Mouse (Mus musculus) embryo, embryonic 11.5 days (tissue): ENCODE results near the gene Npas2.

Experiments used
- DNase-seq: peaks from one replicate; pipeline ENCODE4 v3.0.0-alpha.2; 2012; ENCODE audit warnings: low read depth, low spot score

The Npas2 gene

DNA sequence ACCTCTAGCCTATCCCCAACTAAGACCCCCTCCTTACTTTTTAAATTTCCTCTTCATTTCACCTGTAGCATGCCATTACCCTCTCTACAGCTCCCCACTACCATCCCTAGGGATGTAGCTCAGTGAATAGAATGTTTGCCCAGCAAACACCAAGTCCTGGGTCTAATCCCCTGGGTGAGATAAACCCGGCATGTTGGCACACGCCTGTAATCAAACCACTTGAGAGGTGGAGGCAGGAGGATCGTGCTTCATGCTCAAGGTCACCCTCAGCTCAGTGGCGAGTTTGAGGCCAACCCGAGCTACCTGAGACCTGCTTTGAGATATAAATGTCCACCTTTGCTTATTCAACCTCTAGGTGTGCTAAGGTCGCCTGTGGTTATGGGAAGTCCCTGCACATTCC, 19.5 kb downstream of the Npas2 start:
- no peak for DNase-seq

DNA sequence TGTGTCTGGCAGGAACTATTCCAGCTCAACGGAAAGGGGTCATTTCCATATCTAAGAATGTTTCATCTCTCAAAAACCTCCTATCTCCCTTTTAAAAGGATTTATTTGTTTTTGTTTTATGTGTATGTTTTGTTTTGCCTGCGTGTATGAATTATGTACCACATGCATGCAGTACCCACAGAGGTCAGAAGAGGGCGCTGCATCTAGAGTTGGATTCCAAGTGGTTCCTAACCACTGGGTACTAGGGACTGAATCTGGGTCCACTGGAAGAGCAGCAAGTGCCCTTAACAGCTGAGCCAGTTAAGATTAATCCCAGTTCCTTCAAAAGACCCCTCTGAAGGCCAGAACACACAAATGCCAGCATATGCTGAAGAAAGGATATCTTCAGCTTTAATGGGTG, 24.1 kb downstream of the Npas2 start:
- DNase-seq: no peak

DNA sequence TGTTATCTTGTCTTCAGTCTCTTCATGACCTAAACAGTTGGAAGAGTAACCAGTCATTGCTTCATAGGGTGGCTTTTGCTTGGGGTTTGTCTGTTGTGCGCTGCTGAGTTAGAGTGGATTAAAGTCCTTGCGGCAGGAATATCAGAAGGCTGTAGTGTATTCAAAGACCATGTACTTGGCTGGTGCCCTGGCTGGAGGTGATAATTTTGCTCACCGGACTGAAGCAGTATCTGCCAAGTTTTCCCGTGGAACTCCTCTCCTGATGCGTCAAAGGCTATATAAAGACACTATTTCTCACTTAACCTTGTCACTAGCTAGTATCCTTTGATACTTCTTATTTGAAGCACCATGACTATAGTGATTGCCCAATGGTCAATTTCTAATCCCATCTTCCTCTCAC, 34.9 kb downstream of the Npas2 start:
- DNase-seq: no peak

DNA sequence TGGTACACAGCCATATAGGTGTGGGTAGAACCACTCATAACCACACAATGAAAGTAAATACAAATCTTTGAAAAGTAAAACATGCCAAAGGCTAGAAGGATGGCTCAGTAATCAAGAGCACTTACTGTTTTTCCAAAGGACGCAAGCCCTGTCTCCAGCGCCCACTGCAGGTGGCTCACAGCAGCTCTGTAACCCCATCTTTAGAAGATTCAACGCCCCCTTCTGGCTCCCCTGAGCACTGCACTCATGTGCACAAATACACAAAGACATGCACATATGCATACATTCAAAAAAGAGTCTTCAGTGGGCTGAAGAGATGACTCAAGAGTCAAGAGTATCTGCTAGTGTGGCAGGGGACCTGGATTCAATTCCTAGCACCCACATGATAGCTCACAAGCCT, 36.5 kb downstream of the Npas2 start:
- no peak for DNase-seq

DNA sequence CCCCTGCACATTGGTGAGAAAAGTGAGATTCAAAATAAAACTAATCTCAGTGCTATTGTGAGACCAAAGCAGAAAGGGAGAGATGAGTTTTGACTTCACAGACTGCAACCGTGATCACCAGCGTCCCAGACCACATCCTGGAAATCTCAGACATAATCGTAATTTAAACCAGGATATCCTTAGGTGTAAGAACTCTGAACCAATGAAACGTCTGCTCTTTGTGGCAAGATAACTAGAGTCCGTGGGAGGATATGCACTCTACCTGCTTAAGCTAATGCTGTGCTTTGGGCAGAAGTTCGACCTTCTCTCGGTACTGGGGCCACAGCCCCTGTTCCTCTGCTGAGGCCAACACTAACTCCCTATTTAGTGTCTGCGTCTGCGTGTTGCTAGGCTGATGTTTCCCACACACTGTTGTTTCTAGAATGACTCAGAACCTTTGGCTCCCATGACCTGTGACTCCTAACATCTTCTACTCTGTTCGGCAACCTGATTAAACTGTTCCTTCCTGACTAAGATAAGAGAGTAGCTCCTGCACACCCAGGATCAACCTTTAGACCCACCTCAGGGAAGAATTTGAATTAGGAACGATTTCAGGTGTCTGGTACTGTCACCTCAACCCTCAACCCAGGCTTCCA, 41.4 kb downstream of the Npas2 start:
- DNase-seq: no peak

DNA sequence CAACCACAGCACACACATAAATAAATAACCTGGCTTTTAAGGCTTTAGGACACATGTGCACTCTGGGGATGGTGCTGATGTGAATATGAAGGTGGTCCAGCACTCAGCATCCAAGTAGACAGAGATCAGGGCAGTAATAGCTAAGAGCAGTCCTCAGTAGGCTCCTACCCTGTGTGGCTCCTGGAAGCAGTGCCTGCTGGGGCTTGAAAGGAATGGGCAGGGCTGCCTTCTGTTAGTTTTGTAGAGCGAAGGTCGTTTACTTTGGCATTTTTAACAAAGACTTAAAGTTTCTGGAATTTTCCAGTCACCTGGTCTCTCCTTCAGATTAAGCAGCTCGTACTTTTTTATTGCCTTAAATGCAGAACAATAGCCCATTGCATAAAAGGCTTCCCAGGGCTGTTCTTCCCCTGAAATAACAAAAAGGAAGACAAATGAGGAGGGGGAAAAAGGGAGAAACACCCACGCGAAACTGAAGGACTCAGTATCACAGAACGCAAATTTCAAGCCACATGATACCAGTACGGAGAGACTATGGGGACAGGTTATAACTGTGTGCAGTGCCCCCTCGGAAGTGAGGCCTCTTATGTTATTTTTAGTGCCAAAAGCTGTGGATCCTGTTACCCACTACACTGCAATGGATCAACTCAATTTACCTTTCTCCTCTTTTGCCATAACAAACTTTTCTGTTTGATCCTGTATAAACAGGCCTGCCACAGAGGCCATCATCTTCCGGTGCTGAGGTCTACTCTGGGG, 44.1 kb downstream of the Npas2 start:
- DNase-seq: no peak

DNA sequence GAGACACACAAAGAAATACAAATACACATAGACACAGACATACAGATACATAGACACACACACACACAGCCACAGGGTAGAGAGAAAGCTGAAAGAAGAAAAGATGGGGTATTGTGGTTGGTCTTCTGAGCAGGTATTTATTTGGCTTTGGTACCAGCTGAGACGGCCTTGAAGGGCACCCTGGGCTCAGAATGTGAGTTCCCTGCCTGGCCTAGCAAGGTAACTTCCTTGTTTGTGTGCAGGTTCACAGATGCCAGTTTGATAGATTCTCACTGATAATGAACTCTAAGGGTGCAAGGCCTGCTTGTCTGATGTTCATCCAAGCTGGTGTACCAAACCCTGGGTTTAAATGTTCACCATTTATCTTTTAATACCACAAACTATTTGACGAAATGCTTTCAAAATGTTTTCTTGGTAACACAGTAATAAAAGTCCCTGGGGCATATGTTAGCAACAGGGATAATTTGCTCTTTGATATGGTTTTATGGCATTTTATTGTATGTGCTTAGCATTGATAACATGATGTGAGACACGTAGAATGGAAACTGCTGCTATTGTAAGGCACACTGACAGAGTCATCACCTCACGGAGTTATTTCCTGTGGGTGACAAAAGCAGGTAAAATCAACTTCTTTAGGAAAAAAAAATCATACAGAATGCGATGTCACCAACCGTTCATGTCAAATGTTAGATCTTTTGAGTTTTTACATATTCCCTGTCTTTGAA, 47.5 kb downstream of the Npas2 start:
- DNase-seq: no peak

DNA sequence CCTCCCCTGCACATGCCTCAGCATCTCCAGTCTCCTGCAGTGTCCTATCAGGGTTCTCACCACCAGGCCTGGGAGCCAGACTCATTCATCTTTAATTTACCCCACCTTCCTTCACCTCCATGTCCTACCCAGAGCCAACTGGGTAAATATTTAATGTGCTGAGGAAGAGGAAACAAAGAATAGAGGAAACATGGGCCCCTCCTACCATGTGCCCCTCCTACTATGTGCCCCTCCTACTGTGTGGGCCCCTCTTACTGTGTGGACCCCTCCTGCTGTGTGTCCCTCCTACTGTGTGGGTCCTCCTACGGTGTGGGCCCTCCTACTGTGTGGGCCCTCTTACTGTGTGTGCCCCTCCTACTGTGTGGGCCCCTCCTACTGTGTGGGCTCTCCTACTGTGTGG, 51.2 kb downstream of the Npas2 start:
- DNase-seq: no peak

DNA sequence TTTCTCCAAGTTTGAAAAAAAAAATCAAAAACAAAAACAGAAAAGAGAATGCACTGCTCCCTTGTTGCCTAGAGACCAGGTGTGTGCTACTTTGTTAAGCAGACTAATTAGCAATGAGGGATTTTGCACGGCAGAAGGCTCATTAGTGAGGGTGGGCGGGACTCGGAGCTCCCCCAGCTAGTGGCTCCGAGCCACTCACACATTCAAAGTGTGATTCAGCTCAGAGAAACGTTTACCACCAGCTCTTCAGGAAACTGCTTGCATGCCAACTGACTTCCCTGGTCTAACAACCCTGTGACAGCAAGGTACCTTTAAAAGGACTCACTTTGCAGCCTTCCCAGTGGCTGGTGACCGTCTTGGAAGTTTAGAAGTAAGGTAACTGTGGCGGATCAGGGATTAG, 58.1 kb downstream of the Npas2 start:
- DNase-seq: no peak

DNA sequence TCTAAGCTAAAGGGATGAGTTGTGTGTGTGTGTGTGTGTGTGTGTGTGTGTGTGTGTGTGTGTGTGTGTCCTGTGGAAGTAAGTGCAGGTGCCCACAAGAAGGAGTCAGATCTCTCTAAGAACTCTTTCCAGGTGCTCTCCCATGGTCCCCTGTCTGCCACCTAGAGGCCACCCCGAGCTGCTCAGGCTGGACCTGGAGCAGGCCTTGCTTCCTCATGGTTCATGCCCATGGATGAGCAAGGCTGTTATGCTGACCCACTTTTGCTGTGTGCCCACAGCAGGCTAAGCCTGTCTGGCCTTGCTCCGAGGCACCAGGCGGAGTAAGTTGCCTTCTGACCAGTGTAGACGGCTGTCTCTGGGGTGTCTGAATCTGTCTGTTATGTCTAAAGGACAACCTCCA, 60.2 kb downstream of the Npas2 start:
- no peak for DNase-seq

DNA sequence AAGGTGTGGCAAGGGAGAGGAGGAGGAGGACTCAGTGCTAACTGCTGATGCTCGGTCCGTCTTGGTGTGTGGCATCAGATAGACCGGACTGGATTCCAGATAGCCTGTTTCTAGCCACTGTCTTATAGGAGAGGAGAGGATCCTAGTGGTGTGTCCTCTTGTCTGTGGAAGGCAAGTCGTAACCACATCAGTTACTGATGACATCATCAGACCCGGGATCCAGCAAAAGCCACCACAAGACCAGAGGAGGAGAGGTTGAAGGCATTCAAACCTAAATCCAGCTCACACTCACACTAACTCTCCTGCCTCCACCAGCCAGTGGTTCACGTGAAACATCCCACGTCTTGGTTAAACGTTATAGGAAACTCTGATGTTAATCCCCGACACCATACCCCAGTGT, 62.5 kb downstream of the Npas2 start:
- DNase-seq: no peak

DNA sequence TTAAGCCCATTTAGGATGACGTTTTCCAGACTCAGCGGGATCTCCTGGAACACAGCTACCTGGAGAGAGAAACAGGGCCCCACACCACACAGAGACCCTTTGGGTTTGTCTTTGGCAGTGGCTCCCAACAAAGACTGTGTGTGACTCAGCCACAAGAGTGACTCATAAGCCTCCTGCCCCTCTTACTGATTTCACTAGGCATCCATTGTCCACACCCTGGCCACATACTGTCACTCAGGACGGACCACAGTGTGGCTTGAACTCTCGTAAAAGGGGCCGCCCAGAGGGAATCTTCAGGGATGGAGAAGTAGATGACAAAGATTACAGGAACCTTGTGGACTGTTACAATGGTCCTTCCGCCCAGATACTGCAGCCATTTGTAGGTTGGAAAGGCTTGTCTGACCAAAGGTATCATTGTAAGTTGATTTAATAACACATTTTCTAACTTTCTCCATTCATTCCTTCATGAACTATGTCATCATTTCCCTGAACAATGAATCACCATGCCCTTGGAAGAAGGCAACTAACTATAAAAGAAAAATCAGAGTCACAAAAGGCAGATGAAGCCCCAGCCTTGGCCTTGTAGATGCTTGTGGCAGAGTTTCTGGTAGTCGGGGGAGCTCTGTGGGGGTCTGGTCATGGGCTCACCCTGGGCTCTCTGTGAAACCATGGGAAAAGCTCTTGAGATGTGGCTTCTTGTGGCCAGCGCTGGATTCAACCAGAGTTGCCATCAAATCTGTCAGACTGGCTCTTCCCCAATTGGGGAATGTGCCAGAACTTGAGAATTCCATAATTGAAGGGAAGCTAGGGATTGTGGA, 63.2 kb downstream of the Npas2 start:
- DNase-seq: no peak

DNA sequence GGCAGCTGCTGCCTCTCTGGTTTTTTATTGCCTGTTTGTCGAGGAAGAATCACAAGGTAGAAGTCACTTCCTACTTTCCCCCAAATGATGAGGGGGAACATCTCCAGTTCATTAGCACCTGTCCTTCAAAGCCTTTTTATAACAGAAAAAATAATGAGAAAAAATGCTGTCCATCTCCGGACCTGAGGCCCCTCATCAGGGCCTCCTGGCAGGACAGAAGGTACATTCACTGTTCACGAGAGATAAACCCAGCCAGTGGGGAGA, 63.7 kb downstream of the Npas2 start:
- DNase-seq: no peak

DNA sequence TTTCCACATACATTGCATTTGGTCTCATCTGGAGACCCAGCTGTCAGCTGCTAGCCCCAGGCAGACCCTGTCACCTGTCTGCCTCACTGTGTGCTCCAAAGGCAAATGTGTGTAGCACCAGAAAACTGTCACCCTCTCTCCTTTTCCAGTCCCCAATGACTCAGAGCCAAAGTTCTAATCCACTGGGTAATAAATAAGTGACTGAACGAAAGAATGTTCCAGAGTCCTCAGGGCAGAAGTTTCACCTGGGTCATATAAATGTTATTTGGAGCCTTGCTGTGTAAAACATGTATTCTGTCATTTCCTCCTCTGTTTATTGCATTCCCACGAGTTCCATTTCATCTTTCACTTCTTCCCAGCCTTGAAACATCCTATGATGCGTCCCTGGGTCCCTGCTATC, 66.1 kb downstream of the Npas2 start:
- no peak for DNase-seq

DNA sequence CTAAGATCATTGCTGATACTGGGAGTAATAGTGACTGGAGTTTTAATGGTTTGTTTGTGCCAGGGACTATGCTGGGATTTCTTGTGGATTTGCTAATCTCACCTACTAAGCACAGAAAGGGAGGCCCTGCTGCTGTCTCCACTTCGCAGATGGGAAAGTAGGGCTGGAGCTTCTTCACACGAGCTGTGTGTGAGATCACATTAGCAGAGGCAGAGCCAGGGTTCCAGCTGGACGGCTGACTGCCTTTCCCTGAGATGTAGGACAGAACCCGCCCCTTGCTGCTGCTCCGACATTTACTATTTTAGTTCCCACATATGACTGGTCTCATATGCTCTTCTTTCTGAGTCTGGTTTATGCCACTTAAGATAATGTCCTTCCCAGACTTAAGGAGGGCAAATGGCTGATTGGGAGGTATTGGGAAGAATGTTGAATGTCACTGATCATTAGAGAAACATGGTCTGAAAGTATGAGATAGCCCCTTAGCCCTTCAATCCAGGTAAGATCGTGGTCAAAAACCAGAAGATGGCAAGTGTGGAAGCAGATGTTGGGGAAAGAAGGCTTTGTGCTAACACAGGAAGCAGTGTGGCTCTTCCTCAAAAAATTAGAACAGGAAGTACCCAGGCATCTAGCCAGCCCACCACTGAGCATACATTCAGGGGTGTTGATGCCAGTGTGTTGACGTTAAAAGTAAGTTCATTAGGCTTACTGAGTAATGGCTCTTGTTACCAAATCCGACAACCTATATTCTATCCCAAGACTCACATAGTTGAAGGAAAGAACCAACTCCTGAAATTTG, 66.8 kb downstream of the Npas2 start:
- DNase-seq: no peak

DNA sequence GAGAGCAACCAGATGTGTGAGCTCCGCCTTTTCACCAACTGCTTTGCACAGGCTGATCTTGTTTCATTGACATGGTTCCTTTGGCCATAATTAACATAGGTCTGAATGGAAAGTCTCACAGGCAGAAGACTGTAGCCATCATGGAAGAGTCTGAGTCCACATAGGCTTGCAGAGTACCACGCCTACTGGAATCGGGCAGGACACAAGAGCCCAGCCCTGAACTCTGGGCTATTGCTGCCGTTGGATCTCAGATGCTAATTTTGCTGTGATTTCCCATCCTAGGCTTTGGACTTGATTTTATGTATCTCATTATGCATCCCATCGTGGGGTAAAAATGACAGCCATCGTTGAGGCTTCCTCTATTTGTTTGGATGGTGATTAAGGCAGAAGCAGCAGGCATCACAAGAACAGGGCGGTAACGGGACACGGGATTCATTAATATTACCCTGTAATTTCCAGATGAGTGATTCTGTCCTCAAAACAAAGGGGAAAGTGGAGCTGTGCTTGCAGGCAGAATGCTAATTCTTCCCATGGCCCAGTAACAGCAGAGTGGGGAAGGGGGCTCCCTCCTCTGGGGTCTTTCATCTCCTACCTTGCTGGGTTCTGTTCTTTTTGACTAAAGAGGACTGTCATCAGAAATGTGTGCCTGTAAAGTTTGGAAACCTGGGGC, 73.4 kb downstream of the Npas2 start:
- no peak for DNase-seq

DNA sequence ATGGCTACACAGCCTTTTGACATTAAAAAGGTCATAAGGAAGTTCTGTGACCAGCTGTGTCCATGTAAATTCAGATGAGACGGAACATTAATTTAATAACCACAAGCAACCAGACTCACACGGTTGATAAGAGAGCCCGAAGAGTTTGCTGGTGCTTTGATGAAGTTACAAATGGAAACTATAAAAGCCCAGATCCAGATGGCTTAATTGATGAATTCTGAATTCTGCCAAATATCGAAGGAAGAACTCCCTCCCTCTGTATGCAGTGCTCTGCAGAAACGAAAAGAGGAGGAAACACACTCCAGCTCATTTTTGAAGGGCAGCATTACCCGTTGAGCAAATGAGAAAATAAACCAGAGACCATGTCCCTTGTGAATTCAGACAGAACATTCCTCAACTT, 79.4 kb downstream of the Npas2 start:
- DNase-seq: no peak

DNA sequence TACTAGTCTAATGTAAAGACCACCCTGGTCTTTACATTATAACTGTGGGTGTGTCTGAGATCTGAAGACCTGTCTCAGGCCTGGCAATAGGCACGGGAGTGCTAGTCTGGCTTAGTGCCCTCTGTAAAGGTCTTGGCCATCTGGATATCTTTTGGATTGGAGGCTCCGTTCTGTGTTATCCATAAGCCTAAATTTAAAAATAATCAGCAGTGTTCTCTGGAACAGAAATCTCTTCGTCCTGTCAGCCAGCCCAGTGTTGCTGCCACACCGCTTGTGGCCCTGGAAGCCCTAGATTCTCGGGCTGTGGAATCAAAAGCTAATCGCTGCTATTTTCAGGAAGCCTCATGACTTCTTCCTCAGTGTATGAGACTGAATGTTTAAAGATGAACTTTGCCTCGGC, 86.9 kb downstream of the Npas2 start:
- DNase-seq: no peak

DNA sequence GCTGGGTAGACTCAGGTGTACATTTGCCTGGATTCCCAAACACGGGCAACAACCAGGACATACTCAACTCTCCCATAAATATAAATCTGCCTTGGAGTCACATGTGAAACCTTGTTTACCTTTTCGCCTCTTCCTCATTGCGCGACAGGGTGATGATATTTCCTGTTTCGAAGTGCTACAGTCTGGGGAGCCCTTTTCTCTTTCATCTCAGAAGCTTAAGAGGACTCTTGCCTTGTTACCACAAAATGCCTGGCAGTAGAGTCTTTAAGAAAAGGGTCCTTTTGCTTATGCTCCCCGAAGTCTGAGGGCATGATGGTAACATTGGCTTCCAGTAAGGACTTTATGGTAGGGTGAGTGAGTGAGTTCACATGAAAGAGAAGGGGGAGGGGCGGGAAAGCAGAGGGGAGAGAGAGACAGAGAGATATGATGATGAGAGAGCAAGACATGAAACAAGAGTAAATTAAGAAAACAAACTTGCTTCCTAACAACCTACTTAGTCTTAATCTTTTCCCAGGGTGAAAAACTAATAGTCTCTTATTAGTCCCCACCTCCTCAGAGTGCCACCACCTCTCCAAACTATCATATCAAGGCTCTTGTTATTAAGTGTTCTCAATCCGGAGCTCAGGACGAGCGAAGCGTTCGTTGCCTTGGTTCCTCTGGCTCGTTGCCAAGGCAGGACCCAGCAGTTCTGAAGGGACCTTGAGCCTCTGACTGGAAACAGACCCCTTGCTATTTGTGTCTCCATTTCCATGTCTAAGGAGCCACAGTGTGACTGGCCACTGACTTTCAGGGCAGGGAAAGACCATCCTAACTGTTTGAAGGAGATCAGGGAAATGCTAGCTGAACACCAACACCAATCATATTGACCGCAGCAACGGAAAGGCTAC, 87.7 kb downstream of the Npas2 start:
- no peak for DNase-seq

DNA sequence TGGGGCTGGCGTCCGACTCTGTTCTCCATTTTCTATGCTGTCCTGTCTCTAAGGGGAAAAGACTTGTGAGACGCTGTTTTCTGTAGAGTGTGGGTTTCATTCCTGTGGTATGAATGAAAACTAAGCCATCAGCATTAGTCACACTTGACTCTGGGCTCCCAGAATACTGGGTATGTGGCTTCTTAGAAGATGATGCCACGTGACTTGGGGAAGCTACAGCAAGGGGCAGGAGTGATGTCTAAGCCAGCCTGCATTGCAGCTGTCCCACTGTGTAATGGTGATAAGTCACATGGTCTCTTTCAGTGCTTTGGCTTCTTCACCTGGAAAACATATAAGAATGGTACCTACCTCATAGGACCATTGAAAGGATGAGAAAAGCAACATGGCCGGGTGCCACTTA, 88.4 kb downstream of the Npas2 start:
- no peak for DNase-seq
